Mouse (Mus musculus) hematopoietic stem cell, adult 5-6 weeks (primary cell): ENCODE data around the gene Btrc. TPM values are rescaled to one million over a fixed set of nuclear protein-coding genes. Genes with fewer than 3 reads are reported as not detected.

Experiments
- ATAC-seq, 2 experiments: fragments of 125-278 bp in 1 of 2; replicated peaks in 1 of 2; 2 replicates each; pipeline ENCODE4 v1.8.0; 2016 to 2017; ENCODE audit warnings: inconsistent platforms in 2 of 2, mild to moderate bottlenecking in 2 of 2, moderate number of reproducible peaks in 2 of 2, low read depth in 1 of 2, moderate TSS enrichment in 1 of 2; ENCODE audit not compliant: low FRiP score in 2 of 2, poor library complexity in 2 of 2, severe bottlenecking in 2 of 2, insufficient read depth in 1 of 2, low TSS enrichment in 1 of 2
- total RNA-seq: library from RNA; stranded (forward); fragments of 172-1452, 232-1000 nt; gene quantifications from 2 replicates; pipeline ENCODE4 v1.2.3, GENCODE M21; 2017

The Btrc gene
- total RNA-seq, 1 experiment from 2014 or later: 23.5 TPM

DNA sequence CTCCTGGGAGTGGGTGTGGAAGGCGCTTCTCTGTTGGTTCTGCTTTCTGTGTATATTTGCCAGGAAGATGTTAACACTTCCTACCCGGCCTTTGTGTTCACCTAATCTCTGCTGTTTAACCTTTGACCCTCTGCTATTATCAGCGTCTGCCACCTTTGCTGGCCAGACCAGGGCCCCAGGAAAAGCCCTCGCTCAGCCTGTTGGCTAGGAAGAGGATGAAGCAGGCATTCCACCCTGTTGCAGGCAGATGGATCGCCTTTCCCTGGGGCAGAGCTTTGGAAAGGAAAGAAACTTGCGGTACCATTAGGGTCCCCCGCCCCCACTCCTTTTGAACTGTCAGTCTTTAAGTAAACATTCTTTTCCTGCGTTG, 212.1 kb downstream of the Btrc start:
- 0 out of 4 replicates have a peak, but pooled peaks of 1 of the 2 experiments have one; percentile 1 for ATAC-seq

DNA sequence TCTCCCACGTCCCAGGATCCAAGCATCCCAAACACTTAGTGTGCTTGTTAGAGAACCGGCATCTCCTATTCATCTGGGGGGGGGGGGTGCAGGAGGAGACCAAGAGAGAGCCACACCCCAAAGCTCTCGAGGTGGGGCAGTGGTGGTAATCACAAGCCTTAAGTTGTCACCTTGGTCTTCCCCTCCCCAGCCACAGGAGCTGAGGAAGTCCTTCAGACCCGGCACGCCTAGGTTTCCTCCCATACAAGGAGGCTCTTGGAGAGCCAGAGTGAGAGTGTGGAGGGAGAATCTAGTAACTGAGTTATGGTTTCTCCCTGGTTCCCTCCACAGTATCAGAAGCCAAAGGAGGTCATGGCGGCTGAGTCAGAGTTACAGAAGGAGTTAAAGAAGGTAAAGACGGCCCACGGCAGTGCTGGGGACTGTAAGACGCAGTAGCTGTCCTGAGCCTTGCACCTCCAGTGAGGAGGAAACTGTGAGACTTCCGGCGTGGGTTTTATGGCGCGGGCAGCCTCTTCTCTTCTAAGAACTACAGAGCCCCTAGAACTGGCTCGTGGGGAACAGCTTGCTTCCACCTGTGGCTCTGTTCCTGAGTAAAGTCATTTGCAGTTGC, 213.7 kb downstream of the Btrc start:
- ATAC-seq: no peak

DNA sequence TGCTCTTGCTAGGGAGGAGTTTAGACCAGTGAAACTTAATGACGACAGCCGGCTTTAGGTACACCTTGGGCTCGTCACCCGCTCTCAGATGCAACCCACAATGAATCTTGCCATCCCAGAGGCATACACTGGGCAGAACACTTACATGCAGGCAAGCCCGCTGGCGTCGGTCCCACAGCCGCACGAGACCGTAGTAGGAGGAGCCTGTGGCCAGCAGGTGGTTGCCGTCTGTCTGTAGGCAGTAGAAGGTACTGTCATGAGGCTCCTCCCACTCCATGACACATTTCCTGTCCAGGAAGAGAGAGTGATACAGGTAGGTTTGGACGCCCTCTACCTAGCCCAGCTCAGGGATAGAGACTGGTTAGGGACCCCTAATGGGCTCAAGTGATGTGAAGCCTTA, 215.4 kb downstream of the Btrc start:
- no peak for ATAC-seq

DNA sequence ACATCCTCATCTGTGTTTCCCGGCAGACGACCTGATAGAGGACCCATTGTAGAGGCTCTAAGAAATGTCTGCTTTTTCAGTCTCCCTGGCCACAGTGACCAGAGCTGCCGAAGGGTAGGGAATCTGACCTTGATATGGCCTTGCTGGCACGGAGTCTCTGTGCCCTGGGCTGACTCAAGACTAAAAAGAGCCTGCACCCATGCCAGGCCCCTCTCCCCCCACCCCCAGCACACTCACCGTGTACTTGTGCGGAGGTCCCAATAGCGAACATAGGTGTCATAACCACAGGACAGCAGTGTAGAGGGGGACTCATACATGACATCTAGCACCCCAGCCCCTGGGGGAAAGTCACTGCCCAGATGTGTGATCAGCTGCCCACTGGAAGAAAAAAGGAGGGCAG, 215.9 kb downstream of the Btrc start:
- no peak for ATAC-seq

Other genes with a start within 250 kb of the Btrc start
- gene Tlx1, start 213.1 kb upstream of the Btrc start, total RNA-seq: not detected in 2 replicates
- gene Lbx1, start 127.9 kb upstream of the Btrc start, total RNA-seq: not detected in 2 replicates
- 12.2 and 13.2 TPM in 2 replicates for gene Poll, start 196.8 kb downstream of the Btrc start, total RNA-seq
- 21.6 and 35.8 TPM in 2 replicates for gene Gm17018, start 196.9 kb downstream of the Btrc start, total RNA-seq